Mouse (Mus musculus): ENCODE measurements around the gene Nap1l4. TPM values are rescaled to one million over a fixed set of nuclear protein-coding genes. Genes with fewer than 3 reads are reported as not detected.
A peak's percentile ranks its signal among the peaks of the same experiment; 100 is the strongest.

Nap1l4 gene
- polyA plus RNA-seq, 1 experiment from 2014 or later, result 61.2 TPM

DNA sequence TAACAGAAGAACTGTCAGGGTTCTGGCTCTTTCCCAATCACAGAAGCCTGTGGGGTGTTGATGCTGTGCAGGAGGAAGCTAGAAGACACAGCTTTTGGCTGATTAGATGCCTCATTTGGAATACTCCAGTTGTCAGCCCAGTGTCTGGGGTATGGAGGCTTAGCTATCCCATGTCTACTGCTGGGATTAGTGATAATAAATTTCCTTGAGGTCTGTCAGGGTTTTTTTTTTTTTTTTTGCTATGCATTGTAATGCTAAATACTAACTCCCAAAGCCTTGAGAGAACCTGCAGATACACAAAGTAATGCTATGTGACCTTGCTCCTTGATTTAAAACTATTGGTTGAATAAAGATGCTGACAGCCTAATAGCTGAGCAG, 37.6 kb downstream of the Nap1l4 start:
- H3K27me3 ChIP-seq (ENCODE audit: insufficient read depth, low read length), result no peaks in the 10 kb centered on the region

DNA sequence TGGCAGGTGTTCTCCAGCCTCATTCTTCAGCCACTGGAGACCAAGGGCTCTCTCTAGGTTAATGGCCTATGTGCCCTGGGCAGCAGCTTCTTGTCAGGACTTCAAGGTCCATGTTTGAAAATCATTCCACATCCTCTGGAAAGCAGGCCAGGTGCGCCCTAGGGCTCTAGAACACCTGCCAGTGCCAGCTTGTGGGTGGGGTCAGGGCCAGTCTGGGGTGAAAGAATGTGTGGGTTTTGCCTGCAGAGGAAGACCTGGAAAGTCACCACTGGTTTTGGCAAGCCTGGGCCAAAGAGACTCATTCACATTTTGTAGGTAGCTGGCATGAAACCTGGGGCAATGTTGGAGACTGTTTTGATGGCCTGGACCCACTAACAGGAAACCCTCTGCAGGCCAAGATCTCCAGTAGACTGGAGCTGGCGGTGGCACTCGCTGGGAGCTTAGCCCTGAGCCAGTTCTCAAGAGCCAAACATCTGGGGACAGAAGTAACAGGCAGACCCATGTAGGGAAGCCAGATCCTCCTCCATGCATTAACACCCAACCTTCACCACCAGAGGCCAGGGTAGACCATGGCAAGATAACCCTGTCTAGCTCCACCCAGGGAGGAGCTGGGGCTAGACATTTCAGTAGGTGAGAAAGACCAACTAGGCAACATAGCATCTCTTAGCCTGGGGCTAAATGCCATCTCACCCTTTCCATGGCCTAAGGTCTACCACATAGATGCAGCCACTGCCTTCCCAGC, 38.1 kb downstream of the Nap1l4 start:
- H3K9me3 ChIP-seq (ENCODE audit: low read length), result no peaks in the 10 kb centered on the region
- H3K27me3 ChIP-seq (ENCODE audit: insufficient read depth, low read length), result no peaks in the 10 kb centered on the region
- no peak overlapping the region for H3K4me3 ChIP-seq (ENCODE audit: low read depth, low read length)
- TF ChIP-seq CTCF (IDR thresholded peaks at IDR 0.05; ENCODE audit: low read depth), result peak; percentile 51
- no peak for TF ChIP-seq EP300 (IDR thresholded peaks at IDR 0.05; ENCODE audit: low read depth)
- H3K9ac ChIP-seq (replicated peaks), result no peak overlapping the region
- no peak overlapping the region for H3K27ac ChIP-seq (ENCODE audit: low read depth)
- H3K4me1 ChIP-seq (ENCODE audit: insufficient read depth), result no peaks in the 10 kb centered on the region
- DNase-seq, result no peak
- ATAC-seq, result no peak
- 84% methylated on average over 3 of the region's 3 CpGs for WGBS (ENCODE audit: insufficient replicate concordance)
- no peak overlapping the region for H3K4me2 ChIP-seq (ENCODE audit: low read depth, low read length)
- H3K36me3 ChIP-seq (replicated peaks; ENCODE audit: insufficient read depth, low read length), result peaks cover 23% of the 10 kb centered on the region

More for the DNA sequence above, 37.6 kb downstream of the Nap1l4 start:
- TF ChIP-seq EP300 (IDR thresholded peaks at IDR 0.05; ENCODE audit: low read depth) (no peak), CTCF (IDR thresholded peaks at IDR 0.05; ENCODE audit: low read depth) (no peak)
- Histone ChIP-seq H3K27ac (ENCODE audit: low read depth) (no peak overlapping the region), H3K4me2 (ENCODE audit: low read depth, low read length) (no peak overlapping the region), H3K9ac (replicated peaks) (no peak overlapping the region), H3K4me3 (ENCODE audit: low read depth, low read length) (no peak overlapping the region), H3K36me3 (replicated peaks; ENCODE audit: insufficient read depth, low read length) (peaks cover 27% of the 10 kb centered on the region), H3K9me3 (ENCODE audit: low read length) (no peaks in the 10 kb centered on the region), H3K4me1 (ENCODE audit: insufficient read depth) (no peaks in the 10 kb centered on the region)
- DNase-seq (no peak), ATAC-seq (no peak)

DNA sequence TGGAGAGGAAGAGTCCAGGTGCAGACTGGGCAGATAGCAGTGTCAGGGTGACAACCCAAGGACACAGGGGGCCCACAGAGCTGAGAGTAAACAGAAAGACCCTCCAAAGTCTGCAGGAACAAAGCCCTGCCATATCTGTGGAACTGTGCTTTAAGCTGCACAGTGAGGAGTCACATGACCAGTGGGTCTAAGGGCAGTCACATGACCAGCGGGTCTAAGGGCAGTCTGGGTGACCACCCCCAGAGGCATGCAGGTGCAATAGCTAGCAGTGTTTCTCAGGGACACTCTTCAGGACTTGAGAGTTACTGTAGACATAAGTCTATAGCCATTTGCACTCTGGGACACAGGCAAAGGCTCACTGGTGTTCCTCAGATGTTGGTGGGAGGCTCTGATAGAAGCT, 39.3 kb downstream of the Nap1l4 start:
- 53% methylated on average over 1 of the region's 1 CpGs for WGBS (ENCODE audit: insufficient replicate concordance)
- H3K27ac ChIP-seq (ENCODE audit: low read depth), result no peak overlapping the region
- H3K9ac ChIP-seq (replicated peaks), result no peak overlapping the region
- H3K27me3 ChIP-seq (ENCODE audit: insufficient read depth, low read length), result no peaks in the 10 kb centered on the region
- peaks cover 14% of the 10 kb centered on the region for H3K36me3 ChIP-seq (replicated peaks; ENCODE audit: insufficient read depth, low read length)
- H3K4me1 ChIP-seq (ENCODE audit: insufficient read depth), result no peaks in the 10 kb centered on the region
- TF ChIP-seq CTCF (IDR thresholded peaks at IDR 0.05; ENCODE audit: low read depth), result no peak
- no peak for TF ChIP-seq EP300 (IDR thresholded peaks at IDR 0.05; ENCODE audit: low read depth)
- ATAC-seq, result no peak
- H3K4me2 ChIP-seq (ENCODE audit: low read depth, low read length), result no peak overlapping the region
- DNase-seq, result no peak
- no peaks in the 10 kb centered on the region for H3K9me3 ChIP-seq (ENCODE audit: low read length)
- H3K4me3 ChIP-seq (ENCODE audit: low read depth, low read length), result no peak overlapping the region

DNA sequence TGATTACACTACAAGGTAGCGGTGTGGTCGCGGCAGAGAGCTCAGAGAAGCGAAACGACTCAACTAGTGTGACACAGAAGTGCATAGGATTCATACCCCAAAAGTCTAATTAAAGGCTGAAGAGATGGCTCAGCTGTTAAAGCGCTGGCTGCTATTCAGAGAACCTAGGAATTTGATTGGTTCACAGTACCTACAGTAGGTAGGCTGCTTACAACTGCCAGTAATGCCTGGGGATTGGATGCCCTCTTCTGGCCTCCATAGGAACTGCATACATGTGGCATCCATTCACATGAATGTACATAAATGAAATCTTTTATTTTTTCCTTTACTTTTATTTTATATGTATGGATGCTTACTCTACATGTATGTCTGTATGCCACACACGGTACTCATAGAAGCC, 42.2 kb downstream of the Nap1l4 start:
- Histone ChIP-seq H3K4me2 (ENCODE audit: low read depth, low read length) (no peak overlapping the region), H3K36me3 (replicated peaks; ENCODE audit: insufficient read depth, low read length) (no peaks in the 10 kb centered on the region), H3K27ac (ENCODE audit: low read depth) (no peak overlapping the region), H3K27me3 (ENCODE audit: insufficient read depth, low read length) (peaks cover 24% of the 10 kb centered on the region), H3K4me3 (ENCODE audit: low read depth, low read length) (no peak overlapping the region), H3K9me3 (ENCODE audit: low read length) (no peaks in the 10 kb centered on the region), H3K4me1 (ENCODE audit: insufficient read depth) (peaks cover 5% of the 10 kb centered on the region; the same call in 1 of the 2 replicates), H3K9ac (replicated peaks) (no peak overlapping the region)
- TF ChIP-seq CTCF (IDR thresholded peaks at IDR 0.05; ENCODE audit: low read depth) (peak; percentile 89), EP300 (IDR thresholded peaks at IDR 0.05; ENCODE audit: low read depth) (no peak)
- peak; percentile 58; the same call in 1 of the 2 replicates for ATAC-seq
- 30% methylated on average over 7 of the region's 7 CpGs for WGBS (ENCODE audit: insufficient replicate concordance)
- DNase-seq, result peak; percentile 76

DNA sequence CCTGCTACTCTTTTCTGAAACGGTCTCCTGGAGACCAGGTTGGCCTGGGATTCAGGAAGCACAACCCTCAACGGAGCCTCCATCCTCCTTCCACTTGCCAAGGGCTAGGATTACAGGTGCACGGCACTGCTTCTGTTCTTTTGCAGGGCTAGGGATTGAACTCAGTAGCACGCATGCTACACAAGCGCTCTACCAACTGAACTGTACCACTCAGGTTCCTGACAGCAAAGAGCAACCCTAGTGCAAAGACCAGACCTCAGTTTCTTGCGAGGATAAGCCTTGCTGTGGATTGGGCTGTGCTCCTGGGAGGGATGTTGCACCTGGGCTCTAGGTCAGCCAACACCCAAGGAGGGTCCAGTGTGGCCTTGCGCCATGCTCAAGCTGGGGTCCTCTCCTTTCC, 42.6 kb downstream of the Nap1l4 start:
- Histone ChIP-seq H3K9ac (replicated peaks) (no peak overlapping the region), H3K4me3 (ENCODE audit: low read depth, low read length) (no peak overlapping the region), H3K4me2 (ENCODE audit: low read depth, low read length) (no peak overlapping the region), H3K9me3 (ENCODE audit: low read length) (no peaks in the 10 kb centered on the region), H3K27me3 (ENCODE audit: insufficient read depth, low read length) (peaks cover 28% of the 10 kb centered on the region), H3K27ac (ENCODE audit: low read depth) (no peak overlapping the region), H3K4me1 (ENCODE audit: insufficient read depth) (peaks cover 5% of the 10 kb centered on the region; the same call in 1 of the 2 replicates), H3K36me3 (replicated peaks; ENCODE audit: insufficient read depth, low read length) (no peaks in the 10 kb centered on the region)
- TF ChIP-seq EP300 (IDR thresholded peaks at IDR 0.05; ENCODE audit: low read depth) (no peak), CTCF (IDR thresholded peaks at IDR 0.05; ENCODE audit: low read depth) (no peak)
- no peak for DNase-seq
- ATAC-seq, result no peak
- 65% methylated on average over 7 of the region's 7 CpGs for WGBS (ENCODE audit: insufficient replicate concordance)

- Histone ChIP-seq H3K9me3 (ENCODE audit: low read length) (no peaks in the 10 kb centered on the region), H3K4me3 (ENCODE audit: low read depth, low read length) (no peak overlapping the region), H3K4me2 (ENCODE audit: low read depth, low read length) (no peak overlapping the region), H3K4me1 (ENCODE audit: insufficient read depth) (peaks cover 5% of the 10 kb centered on the region; the same call in 1 of the 2 replicates), H3K27ac (ENCODE audit: low read depth) (no peak overlapping the region), H3K36me3 (replicated peaks; ENCODE audit: insufficient read depth, low read length) (no peaks in the 10 kb centered on the region), H3K9ac (replicated peaks) (no peak overlapping the region), H3K27me3 (ENCODE audit: insufficient read depth, low read length) (peaks cover 32% of the 10 kb centered on the region)
- 31% methylated on average over 11 of the region's 11 CpGs for WGBS (ENCODE audit: insufficient replicate concordance)
- ATAC-seq (0 out of 2 replicates have a peak, but pooled peaks have one; percentile 28), DNase-seq (peak; percentile 85)
- TF ChIP-seq EP300 (IDR thresholded peaks at IDR 0.05; ENCODE audit: low read depth) (no peak), CTCF (IDR thresholded peaks at IDR 0.05; ENCODE audit: low read depth) (peak; percentile 73)
Observed at GRCm38 (mm10) chr7:143505823-143506222, 43.1 kb downstream of the Nap1l4 start.
